Comparison of ENCODE assay signal across 14 mouse cellular contexts in the genomic region with DNA sequence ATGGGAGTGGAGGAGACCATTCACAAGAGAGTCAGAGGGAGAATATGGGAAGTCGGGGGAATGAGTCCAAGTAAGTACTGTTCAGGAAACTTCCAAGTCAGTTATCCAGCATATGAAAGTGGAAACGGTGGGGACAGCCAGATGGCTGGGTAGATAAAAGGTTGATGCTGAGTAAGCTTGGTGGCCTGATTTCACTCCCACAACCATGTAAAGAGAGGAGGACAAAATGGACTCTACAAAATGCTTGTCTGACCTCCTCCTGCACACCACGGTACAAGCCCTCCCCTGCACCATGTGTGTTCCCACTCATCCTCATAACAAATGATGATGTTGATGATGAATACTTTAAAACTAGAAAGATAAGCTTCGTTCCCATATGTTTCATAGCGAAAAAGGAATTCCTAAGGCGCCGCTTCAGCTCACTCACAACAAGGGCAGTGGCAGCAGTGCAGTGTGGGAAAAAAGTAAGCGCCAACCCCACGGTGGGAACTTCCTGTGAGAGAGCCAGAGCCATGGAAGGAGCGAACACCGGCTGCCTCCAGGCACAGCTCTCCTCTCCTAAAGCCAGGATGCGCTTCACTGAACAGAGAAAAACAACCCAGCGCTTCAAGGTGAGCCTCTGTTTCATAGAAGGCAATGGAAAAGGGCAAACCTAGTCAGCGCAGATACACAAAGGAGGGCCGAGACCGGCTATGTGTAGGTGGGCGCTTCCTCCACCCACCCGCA. TPM values are rescaled to one million over a fixed set of nuclear protein-coding genes. Genes with fewer than 3 reads are reported as not detected.
DNase-seq lines count a peak whose midpoint lies in the region; ATAC-seq lines count a peak whose summit lies in the region.
"Had no signal": no experiment of that assay in that cellular context is flagged by ENCODE, and none has a peak within 500 bp of the region (broad histone marks: within the 10 kb centered on the region; RNA-seq: fewer than 3 reads in every experiment).

No protein-coding gene starts in this region.

- H3K36me3 ChIP-seq in heart, embryonic 11.5 days (ENCODE audit: control insufficient read depth, insufficient read depth, low read length): no peaks in the 10 kb centered on the region
- no peaks in the 10 kb centered on the region for H3K36me3 ChIP-seq in forebrain, embryonic 13.5 days (ENCODE audit: poor library complexity, severe bottlenecking)
- H3K36me3 ChIP-seq: forebrain, embryonic 10.5 days; limb, embryonic 12.5 days; midbrain, embryonic 10.5 days had no signal

- H3K27me3 ChIP-seq in heart, embryonic 11.5 days (ENCODE audit: control insufficient read depth, insufficient read depth, low read length): no peaks in the 10 kb centered on the region
- H3K27me3 ChIP-seq in forebrain, embryonic 13.5 days: no peaks in the 10 kb centered on the region
- H3K27me3 ChIP-seq: CH12.LX; limb, embryonic 12.5 days had no signal

- no peak overlapping the region for H3K9ac ChIP-seq in heart, embryonic 11.5 days (ENCODE audit: low read depth, low read length)
- H3K9ac ChIP-seq in forebrain, embryonic 13.5 days: no peak overlapping the region
- H3K9ac ChIP-seq: limb, embryonic 12.5 days had no signal

- H3K9me3 ChIP-seq in heart, embryonic 11.5 days (replicated peaks; ENCODE audit: control insufficient read depth, low read length): no peaks in the 10 kb centered on the region
- no peaks in the 10 kb centered on the region for H3K9me3 ChIP-seq in forebrain, embryonic 13.5 days (replicated peaks)
- H3K9me3 ChIP-seq: forebrain, embryonic 10.5 days; limb, embryonic 12.5 days; midbrain, embryonic 10.5 days had no signal

- no peak overlapping the region for H3K27ac ChIP-seq in heart, embryonic 11.5 days (ENCODE audit: low read depth, low read length)
- no peak overlapping the region for H3K27ac ChIP-seq in forebrain, embryonic 13.5 days
- H3K27ac ChIP-seq: forebrain, embryonic 10.5 days; limb, embryonic 12.5 days; midbrain, embryonic 10.5 days; stomach, postnatal 0 days had no signal

- H3K4me3 ChIP-seq in heart, embryonic 11.5 days (ENCODE audit: low read depth, low read length): no peak overlapping the region
- H3K4me3 ChIP-seq in forebrain, embryonic 13.5 days: no peak overlapping the region
- H3K4me3 ChIP-seq: forebrain, embryonic 10.5 days; limb, embryonic 12.5 days; midbrain, embryonic 10.5 days had no signal

- no peak for ATAC-seq in heart, embryonic 11.5 days (replicated peaks; ENCODE audit: insufficient number of reproducible peaks, low FRiP score, low TSS enrichment)
- peak; percentile 52 for ATAC-seq in CD4-positive, CD25-positive, alpha-beta regulatory T cell, adult 4 months
- no peak for ATAC-seq in forebrain, embryonic 13.5 days

- 74% methylated on average over 18 of the region's 18 CpGs for WGBS in heart, embryonic 11.5 days (ENCODE audit: insufficient replicate concordance)
- 90% methylated on average over 18 of the region's 18 CpGs for WGBS in forebrain, embryonic 13.5 days

- peaks cover 11% of the 10 kb centered on the region for H3K4me1 ChIP-seq in heart, embryonic 11.5 days (ENCODE audit: control insufficient read depth, insufficient read depth, low read length)
- H3K4me1 ChIP-seq in forebrain, embryonic 13.5 days: peaks cover 6% of the 10 kb centered on the region; the same call in 1 of the 2 replicates
- H3K4me1 ChIP-seq: forebrain, embryonic 10.5 days; limb, embryonic 12.5 days; midbrain, embryonic 10.5 days had no signal

- H3K4me2 ChIP-seq in heart, embryonic 11.5 days: peak overlapping the region; percentile 31
- no peak overlapping the region for H3K4me2 ChIP-seq in forebrain, embryonic 13.5 days
- H3K4me2 ChIP-seq: limb, embryonic 12.5 days had no signal

- DNase-seq in heart, adult 9 months (ENCODE audit: low spot score in 2 of 2): no peak
- peak; percentile 21 for DNase-seq in heart, postnatal 4 days
- peak; percentile 57 to 75 for DNase-seq in kidney, postnatal 4 days
- no peak for DNase-seq in ovary, postnatal 14 days (ENCODE audit: low spot score)
- no peak for DNase-seq in layer of hippocampus, postnatal 10 days (ENCODE audit: low spot score in 2 of 2)
- DNase-seq: cerebellum, adult 8-10 months had no signal

RNA-seq across cellular contexts. Expression of gene Bcl2, which starts 26.5 kb away (rescaled TPM):
- 7.3 and 7.9 TPM in 2 replicates for polyA plus RNA-seq in heart, embryonic 11.5 days (2014; fragmentation: Nextera tagmentation; extraction: Ambion mirVana)
- 100 to 1,000 TPM; 167 to 170 TPM for polyA plus RNA-seq in CD4-positive, CD25-positive, alpha-beta regulatory T cell, adult 4 months (2017; shearing (Covaris generic))
- 10 to 100 TPM; 13.6 to 16.0 TPM for total RNA-seq in heart, postnatal 4 days (2021)
- polyA plus RNA-seq in forebrain, embryonic 13.5 days (2015; fragmentation: Nextera tagmentation; extraction: Ambion mirVana): 10.0 and 10.5 TPM in 2 replicates
- total RNA-seq in layer of hippocampus, postnatal 10 days (2021): 10 to 100 TPM; 11.2 to 11.3 TPM

Comparison
In these comparisons a context has a peak if more than half of its experiments do, and no peak if none do; other contexts are left out.
1. DNase-seq: peak in heart, postnatal 4 days (single experiment) and kidney, postnatal 4 days (2 of 2); none in heart, adult 9 months (0 of 2), ovary, postnatal 14 days (single experiment) and layer of hippocampus, postnatal 10 days (0 of 2).
2. RNA of gene Bcl2, which starts 26.5 kb away (polyA plus RNA-seq): 167 to 170 TPM in CD4-positive, CD25-positive, alpha-beta regulatory T cell, adult 4 months; 10.0 to 10.5 TPM in forebrain, embryonic 13.5 days and 7.3 to 7.9 TPM in heart, embryonic 11.5 days; every median in the first group is over 10 times any median in the second.